Mouse (Mus musculus) olfactory bulb, adult 2 months (tissue): Measurements from ENCODE around the gene Cnst. TPM values are rescaled to one million over a fixed set of nuclear protein-coding genes. Genes with fewer than 3 reads are reported as not detected.

Experiments used
- H3K27ac ChIP-seq: fragments of 200-500 bp; 2 replicates; pipeline ENCODE4 v1.5.1; 2012; ENCODE audit warnings: low read depth, low read length; ENCODE audit not compliant: insufficient read depth
- H3K4me1 ChIP-seq: fragments of 200-500 bp; 2 replicates; pipeline ENCODE4 v1.6.1; 2012; ENCODE audit warnings: low read length; ENCODE audit not compliant: control insufficient read depth, insufficient read depth
- H3K4me3 ChIP-seq: fragments of 200-500 bp; 2 replicates; pipeline ENCODE4 v1.5.1; 2012; ENCODE audit warnings: mild to moderate bottlenecking, low read depth, low read length, moderate library complexity; ENCODE audit not compliant: insufficient read depth
- CTCF ChIP-seq: fragments of 200-500 bp; IDR thresholded peaks from 2 replicates; pipeline ENCODE4 v1.5.1; 2012; ENCODE audit warnings: low read depth, mild to moderate bottlenecking, low read length, moderate library complexity; ENCODE audit not compliant: insufficient read depth
- POLR2A ChIP-seq: fragments of 200-500 bp; IDR thresholded peaks from 2 replicates; pipeline ENCODE4 v1.6.1; 2012; ENCODE audit warnings: mild to moderate bottlenecking, low read depth, low read length, moderate library complexity; ENCODE audit not compliant: insufficient read depth
- WGBS: fragments of 180-500 bp; shearing (Covaris S2); methylation state at CpG from one replicate; pipeline ENCODE4 v1.1.7; 2018; 5-methylcytosine and 5-hydroxymethylcytosine counted together
- polyA plus RNA-seq: library from polyadenylated mRNA; stranded (reverse); fragments of >200 nt; gene quantifications from 2 replicates; pipeline ENCODE4 v1.2.4, GENCODE M21; 2012; ENCODE audit warnings: low replicate concordance; ENCODE audit not compliant: missing spikeins, insufficient read depth, insufficient read length

Gene Cnst
- polyA plus RNA-seq, 1 experiment, result not detected

- Histone ChIP-seq H3K4me3 (no peak overlapping the region), H3K27ac (no peak overlapping the region), H3K4me1 (peaks cover 3% of the 10 kb centered on the region; the same call in 1 of the 2 replicates)
- TF ChIP-seq CTCF (no peak), POLR2A (no peak)
- 91% methylated on average over 5 of the region's 5 CpGs for WGBS
Measured at GRCm38 (mm10) chr1:179563926-179564325, 17.8 kb downstream of the Cnst start.

GRCm38 (mm10) chr1:179567558-179567957 is 21.4 kb downstream of the Cnst start:
- H3K4me3 ChIP-seq, result no peak overlapping the region
- TF ChIP-seq CTCF (no peak), POLR2A (no peak)
- WGBS, result 73% methylated on average over 7 of the region's 7 CpGs
- no peak overlapping the region for H3K27ac ChIP-seq
- peaks cover 7% of the 10 kb centered on the region for H3K4me1 ChIP-seq

DNA sequence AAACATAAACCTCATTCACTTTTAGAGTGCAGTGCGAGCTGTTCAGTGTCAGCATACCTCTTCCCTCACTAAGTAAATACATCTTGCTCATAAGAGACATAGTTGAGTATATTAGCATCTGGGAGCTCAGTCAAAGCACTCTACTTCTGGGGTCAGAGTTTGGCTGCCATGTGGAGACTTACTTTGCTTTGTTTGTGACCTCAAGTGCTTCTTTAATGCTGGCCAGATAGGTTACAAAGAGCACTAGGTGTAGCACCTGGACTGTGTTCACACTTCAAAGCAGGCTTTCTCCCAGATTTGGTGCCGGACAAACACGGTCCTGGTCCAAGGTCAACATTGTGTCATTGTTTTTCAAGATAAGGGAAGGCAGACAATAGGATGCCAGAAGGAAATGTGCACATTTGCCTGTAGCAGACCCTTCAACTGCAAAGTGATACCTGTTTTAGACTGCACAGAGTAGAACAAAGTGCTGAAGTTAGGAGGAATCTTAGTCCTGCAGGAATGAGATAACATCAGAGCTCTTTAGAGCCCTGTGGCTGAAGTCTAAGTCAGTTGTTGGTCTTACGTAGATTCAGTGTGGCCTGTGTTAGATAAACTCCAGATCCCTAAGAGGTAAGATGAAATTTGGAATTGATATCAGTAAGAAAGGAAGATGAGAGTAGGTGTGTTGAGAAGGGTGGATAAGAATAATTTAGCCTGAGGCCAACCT is 22.7 kb downstream of the Cnst start:
- TF ChIP-seq CTCF (no peak), POLR2A (no peak)
- Histone ChIP-seq H3K4me3 (no peak overlapping the region), H3K4me1 (peaks cover 4% of the 10 kb centered on the region), H3K27ac (no peak overlapping the region)
- 85% methylated on average over 4 of the region's 4 CpGs for WGBS

GRCm38 (mm10) chr1:179570482-179570881 is 24.3 kb downstream of the Cnst start:
- Histone ChIP-seq H3K27ac (no peak overlapping the region), H3K4me1 (peaks cover 4% of the 10 kb centered on the region), H3K4me3 (no peak overlapping the region)
- TF ChIP-seq CTCF (no peak), POLR2A (no peak)
- WGBS, result 98% methylated on average over 1 of the region's 1 CpGs

- H3K27ac ChIP-seq, result no peak overlapping the region
- TF ChIP-seq POLR2A (no peak), CTCF (no peak)
- WGBS, result 90% methylated on average over 4 of the region's 4 CpGs
Measured at GRCm38 (mm10) chr1:179571686-179572085, 25.5 kb downstream of the Cnst start.

DNA sequence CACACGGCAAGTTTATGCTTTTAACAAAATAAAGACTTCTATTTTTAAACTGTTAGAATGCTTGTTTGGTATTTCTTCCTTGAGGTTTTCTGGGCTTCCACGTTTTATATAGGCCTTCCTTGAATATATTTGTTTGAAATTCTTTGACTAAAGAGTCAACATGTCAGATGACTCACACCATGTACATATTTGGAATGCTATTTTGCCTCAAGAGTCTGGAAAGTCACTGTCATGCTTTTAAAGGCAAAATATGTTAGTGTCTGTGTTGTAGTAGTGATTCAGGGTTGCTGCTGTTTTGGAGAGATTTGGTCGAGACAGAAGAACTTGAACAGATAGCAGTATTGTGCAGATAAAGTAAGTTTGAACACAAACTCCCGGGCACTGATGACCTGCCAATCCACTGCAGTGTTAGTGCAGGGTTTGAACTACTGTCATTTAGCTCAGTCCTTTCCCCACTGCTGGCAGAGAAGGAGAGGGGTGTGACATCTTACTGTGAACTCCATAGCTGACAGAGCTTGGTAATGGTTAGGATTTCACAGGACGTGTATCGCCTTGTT is 27.6 kb downstream of the Cnst start:
- peaks cover 4% of the 10 kb centered on the region; the same call in 1 of the 2 replicates for H3K4me1 ChIP-seq
- TF ChIP-seq CTCF (no peak), POLR2A (no peak)
- 60% methylated on average over 6 of the region's 6 CpGs for WGBS
- H3K4me3 ChIP-seq, result no peak overlapping the region
- no peak overlapping the region for H3K27ac ChIP-seq

More at GRCm38 (mm10) chr1:179571686-179572085, 25.5 kb downstream of the Cnst start:
- Histone ChIP-seq H3K4me3 (no peak overlapping the region), H3K4me1 (peaks cover 4% of the 10 kb centered on the region)

- TF ChIP-seq POLR2A (no peak), CTCF (no peak)
- Histone ChIP-seq H3K4me3 (no peak overlapping the region), H3K27ac (no peak overlapping the region), H3K4me1 (no peaks in the 10 kb centered on the region)
- 77% methylated on average over 6 of the region's 6 CpGs for WGBS
Measured at GRCm38 (mm10) chr1:179578625-179579024, 32.5 kb downstream of the Cnst start.

GRCm38 (mm10) chr1:179580200-179580599 is 34.0 kb downstream of the Cnst start:
- Histone ChIP-seq H3K4me3 (no peak overlapping the region), H3K27ac (no peak overlapping the region), H3K4me1 (no peaks in the 10 kb centered on the region)
- WGBS, result 66% methylated on average over 8 of the region's 8 CpGs
- TF ChIP-seq POLR2A (no peak), CTCF (no peak)

GRCm38 (mm10) chr1:179581422-179581821 is 35.3 kb downstream of the Cnst start:
- H3K27ac ChIP-seq, result no peak overlapping the region
- TF ChIP-seq POLR2A, result no peak
- no peak for TF ChIP-seq CTCF
- peaks cover 5% of the 10 kb centered on the region for H3K4me1 ChIP-seq
- WGBS, result 70% methylated on average over 10 of the region's 10 CpGs
- no peak overlapping the region for H3K4me3 ChIP-seq
